Comparison of ENCODE assay signal across 15 mouse cellular contexts in genomic region chr16:37754483-37754882, GRCm38 (mm10). TPM values are rescaled to one million over a fixed set of nuclear protein-coding genes. Genes with fewer than 3 reads are reported as not detected.
DNase-seq lines count a peak whose midpoint lies in the region; ATAC-seq lines count a peak whose summit lies in the region.
"Had no signal": no experiment of that assay in that cellular context is flagged by ENCODE, and none has a peak within 500 bp of the region (broad histone marks: within the 10 kb centered on the region; RNA-seq: fewer than 3 reads in every experiment).

No protein-coding gene starts in this region.

- no peaks in the 10 kb centered on the region for H3K36me3 ChIP-seq in hindbrain, embryonic 10.5 days
- H3K36me3 ChIP-seq in hindbrain, embryonic 13.5 days: no peaks in the 10 kb centered on the region
- no peaks in the 10 kb centered on the region for H3K36me3 ChIP-seq in embryonic facial prominence, embryonic 13.5 days
- H3K36me3 ChIP-seq in heart, embryonic 14.5 days (ENCODE audit: control insufficient read depth, insufficient read depth, low read length): no peaks in the 10 kb centered on the region

- H3K9ac ChIP-seq in hindbrain, embryonic 13.5 days: no peak overlapping the region
- H3K9ac ChIP-seq in embryonic facial prominence, embryonic 13.5 days: no peak overlapping the region
- peak overlapping the region; percentile 6; the same call in 1 of the 2 replicates for H3K9ac ChIP-seq in heart, embryonic 14.5 days (ENCODE audit: low read length)

- peaks cover 28% of the 10 kb centered on the region for H3K4me1 ChIP-seq in hindbrain, embryonic 10.5 days (replicated peaks)
- H3K4me1 ChIP-seq in hindbrain, embryonic 13.5 days (replicated peaks): no peaks in the 10 kb centered on the region
- H3K4me1 ChIP-seq in embryonic facial prominence, embryonic 13.5 days: peaks cover 9% of the 10 kb centered on the region
- peaks cover 25 to 45% of the 10 kb centered on the region in 2 experiments for H3K4me1 ChIP-seq in heart, embryonic 14.5 days (ENCODE audit: control insufficient read depth in 2 of 2, insufficient read depth in 2 of 2, low read length in 2 of 2)

- H3K4me2 ChIP-seq in hindbrain, embryonic 13.5 days: no peak overlapping the region
- H3K4me2 ChIP-seq in embryonic facial prominence, embryonic 13.5 days: no peak overlapping the region
- no peak overlapping the region for H3K4me2 ChIP-seq in heart, embryonic 14.5 days (ENCODE audit: low read length)

- no peak for DNase-seq in hindbrain, embryonic 10.5 days (ENCODE audit: low spot score)
- DNase-seq in kidney, postnatal 10 days: peak; percentile 35
- no peak for DNase-seq in right cerebral cortex, adult 18-20 months
- no peak for DNase-seq in layer of hippocampus, adult 9-10 months (ENCODE audit: low spot score)
- no peak for DNase-seq in right cerebral cortex, postnatal 10 days (ENCODE audit: low spot score in 2 of 2)
- DNase-seq: B cell, adult 2 months; cerebellum, adult 11 months; gastrocnemius, postnatal 36 days; right cerebral cortex, postnatal 4 days had no signal

- no peak overlapping the region for H3K4me3 ChIP-seq in hindbrain, embryonic 10.5 days
- H3K4me3 ChIP-seq in hindbrain, embryonic 13.5 days: no peak overlapping the region
- no peak overlapping the region for H3K4me3 ChIP-seq in embryonic facial prominence, embryonic 13.5 days
- H3K4me3 ChIP-seq in heart, embryonic 14.5 days (ENCODE audit: control insufficient read depth in 1 of 2, insufficient read depth in 1 of 2, low read depth in 1 of 2, low read length in 2 of 2): no peak overlapping the region

- no peak for ATAC-seq in hindbrain, embryonic 13.5 days (ENCODE audit: low FRiP score)
- no peak for ATAC-seq in embryonic facial prominence, embryonic 13.5 days (ENCODE audit: insufficient number of reproducible peaks, insufficient read depth, low FRiP score, low TSS enrichment, low read depth)
- ATAC-seq in heart, embryonic 14.5 days (ENCODE audit: insufficient number of reproducible peaks, insufficient read depth, low FRiP score, low read depth): peak; percentile 74
- ATAC-seq: forebrain, embryonic 14.5 days; inflammation-experienced regulatory T-cells, adult 6 months had no signal

- WGBS in hindbrain, embryonic 10.5 days: 58% methylated on average over 4 of the region's 4 CpGs
- WGBS in hindbrain, embryonic 13.5 days: 52% methylated on average over 4 of the region's 4 CpGs
- 44% methylated on average over 4 of the region's 4 CpGs for WGBS in embryonic facial prominence, embryonic 13.5 days
- 9% methylated on average over 4 of the region's 4 CpGs for WGBS in heart, embryonic 14.5 days

- no peaks in the 10 kb centered on the region for H3K9me3 ChIP-seq in hindbrain, embryonic 10.5 days
- no peaks in the 10 kb centered on the region for H3K9me3 ChIP-seq in hindbrain, embryonic 13.5 days
- H3K9me3 ChIP-seq in embryonic facial prominence, embryonic 13.5 days: no peaks in the 10 kb centered on the region
- H3K9me3 ChIP-seq in heart, embryonic 14.5 days (ENCODE audit: control insufficient read depth, low read length): no peaks in the 10 kb centered on the region

- H3K27me3 ChIP-seq in hindbrain, embryonic 10.5 days (ENCODE audit: insufficient read depth, poor library complexity, severe bottlenecking): no peaks in the 10 kb centered on the region
- no peaks in the 10 kb centered on the region for H3K27me3 ChIP-seq in hindbrain, embryonic 13.5 days
- no peaks in the 10 kb centered on the region for H3K27me3 ChIP-seq in embryonic facial prominence, embryonic 13.5 days
- H3K27me3 ChIP-seq in heart, embryonic 14.5 days (ENCODE audit: control insufficient read depth, insufficient read depth, low read length): no peaks in the 10 kb centered on the region

- peak overlapping the region; percentile 29; the same call in 1 of the 2 replicates for H3K27ac ChIP-seq in hindbrain, embryonic 10.5 days
- H3K27ac ChIP-seq in hindbrain, embryonic 13.5 days: no peak overlapping the region
- peak overlapping the region; percentile 34; the same call in 1 of the 2 replicates for H3K27ac ChIP-seq in embryonic facial prominence, embryonic 13.5 days
- peak overlapping the region; percentile 73 to 85 for H3K27ac ChIP-seq in heart, embryonic 14.5 days (replicated peaks in 1 of 2; ENCODE audit: control insufficient read depth in 1 of 2, insufficient read depth in 1 of 2, low read depth in 2 of 2, low read length in 2 of 2)
- H3K27ac ChIP-seq: macrophage had no signal

RNA-seq across cellular contexts. Expression of gene Fstl1, which starts 22.2 kb away (rescaled TPM):
- 170 and 178 TPM in 2 replicates for polyA plus RNA-seq in hindbrain, embryonic 10.5 days (2016; fragmentation: Nextera tagmentation; extraction: Ambion mirVana)
- 126 and 133 TPM in 2 replicates for polyA plus RNA-seq in hindbrain, embryonic 13.5 days (2015; fragmentation: Nextera tagmentation; extraction: Ambion mirVana)
- 683 and 792 TPM in 2 replicates for polyA plus RNA-seq in embryonic facial prominence, embryonic 13.5 days (2015; fragmentation: Nextera tagmentation; extraction: Ambion mirVana)
- 537 and 600 TPM in 2 replicates for polyA plus RNA-seq in heart, embryonic 14.5 days (2014; fragmentation: Nextera tagmentation; extraction: Ambion mirVana)
